Mouse (Mus musculus) embryonic facial prominence, embryonic 14.5 days (tissue): Measurements from ENCODE around the gene Bmp6. TPM values are rescaled to one million over a fixed set of nuclear protein-coding genes. Genes with fewer than 3 reads are reported as not detected.

Experiments used
- ATAC-seq: fragments of 200-750 bp; cut with Nextera tagmentation; 2 replicates; pipeline ENCODE4 v1.8.0; 2017; ENCODE audit warnings: low read depth, moderate number of reproducible peaks, moderate TSS enrichment
- DNase-seq: peaks from one replicate; pipeline ENCODE4 v3.0.0-alpha.2; 2015; ENCODE audit warnings: low spot score
- H3K27ac ChIP-seq: fragments of 300-500 bp; sonication (generic); replicated peaks from 2 replicates; pipeline ENCODE4 v1.5.1; 2014; ENCODE audit warnings: low read depth, mild to moderate bottlenecking, low read length, moderate library complexity
- H3K27me3 ChIP-seq: fragments of 300-500 bp; sonication (generic); replicated peaks from 2 replicates; pipeline ENCODE4 v1.6.1; 2014; ENCODE audit warnings: low read length; ENCODE audit not compliant: control insufficient read depth, insufficient read depth
- H3K36me3 ChIP-seq: fragments of 300-500 bp; sonication (generic); 2 replicates; pipeline ENCODE4 v1.6.1; 2014; ENCODE audit warnings: low read length, mixed read lengths; ENCODE audit not compliant: control insufficient read depth, insufficient read depth
- H3K4me1 ChIP-seq: fragments of 300-500 bp; sonication (generic); 2 replicates; pipeline ENCODE4 v1.6.1; 2014; ENCODE audit warnings: antibody characterized with exemption, low read length; ENCODE audit not compliant: control insufficient read depth, insufficient read depth
- H3K4me2 ChIP-seq: fragments of 300-500 bp; sonication (generic); 2 replicates; pipeline ENCODE4 v1.6.1; 2014; ENCODE audit warnings: low read depth, mild to moderate bottlenecking, low read length, moderate library complexity, mixed read lengths
- H3K4me3 ChIP-seq: fragments of 300-500 bp; sonication (generic); 2 replicates; pipeline ENCODE4 v1.5.1; 2014; ENCODE audit warnings: low read depth, mild to moderate bottlenecking, low read length
- H3K9ac ChIP-seq: fragments of 300-500 bp; sonication (generic); 2 replicates; pipeline ENCODE4 v1.6.1; 2014; ENCODE audit warnings: low read depth, mild to moderate bottlenecking, low read length, moderate library complexity, mixed read lengths
- H3K9me3 ChIP-seq: fragments of 300-500 bp; sonication (generic); 2 replicates; pipeline ENCODE4 v1.6.1; 2016; ENCODE audit warnings: low read length; ENCODE audit not compliant: control insufficient read depth
- WGBS: fragments of 180-500 bp; shearing (Covaris S2); extraction: QIAGEN DNeasy Blood & Tissue Kit; methylation state at CpG from one replicate; pipeline ENCODE4 v1.1.7; 2014; 5-methylcytosine and 5-hydroxymethylcytosine counted together
- polyA plus RNA-seq: library from polyadenylated mRNA; unstranded; fragments of >200 nt; fragmentation: Nextera tagmentation; extraction: Ambion mirVana; gene quantifications from 2 replicates; pipeline ENCODE4 v1.2.1, GENCODE M21; 2014

Gene Bmp6
- polyA plus RNA-seq, 1 experiment from 2014 or later: 3.9 TPM

GRCm38 (mm10) chr13:38362751-38363150, 17.8 kb downstream of the Bmp6 start:
- H3K4me3 ChIP-seq: no peak overlapping the region
- H3K27me3 ChIP-seq: no peaks in the 10 kb centered on the region
- WGBS: 77% methylated on average over 4 of the region's 4 CpGs
- DNase-seq (no peak), ATAC-seq (no peak)
- H3K4me1 ChIP-seq: peaks cover 6% of the 10 kb centered on the region
- no peaks in the 10 kb centered on the region for H3K9me3 ChIP-seq
- H3K36me3 ChIP-seq: no peaks in the 10 kb centered on the region
- H3K9ac ChIP-seq: no peak overlapping the region
- H3K4me2 ChIP-seq: no peak overlapping the region
- H3K27ac ChIP-seq: no peak overlapping the region

- no peaks in the 10 kb centered on the region for H3K36me3 ChIP-seq
- DNase-seq (no peak), ATAC-seq (no peak)
- 84% methylated on average over 7 of the region's 7 CpGs for WGBS
- no peak overlapping the region for H3K9ac ChIP-seq
- H3K9me3 ChIP-seq: no peaks in the 10 kb centered on the region
- no peak overlapping the region for H3K4me2 ChIP-seq
- no peaks in the 10 kb centered on the region for H3K27me3 ChIP-seq
- H3K27ac ChIP-seq: no peak overlapping the region
- H3K4me3 ChIP-seq: no peak overlapping the region
- H3K4me1 ChIP-seq: no peaks in the 10 kb centered on the region
Observed at GRCm38 (mm10) chr13:38363869-38364268, 19.0 kb downstream of the Bmp6 start.

GRCm38 (mm10) chr13:38369624-38370023, 24.7 kb downstream of the Bmp6 start:
- H3K4me1 ChIP-seq: no peaks in the 10 kb centered on the region
- no peaks in the 10 kb centered on the region for H3K27me3 ChIP-seq
- H3K4me3 ChIP-seq: no peak overlapping the region
- H3K9ac ChIP-seq: no peak overlapping the region
- no peak for DNase-seq
- H3K9me3 ChIP-seq: no peaks in the 10 kb centered on the region
- no peak overlapping the region for H3K4me2 ChIP-seq
- no peaks in the 10 kb centered on the region for H3K36me3 ChIP-seq
- H3K27ac ChIP-seq: no peak overlapping the region
- 72% methylated on average over 5 of the region's 5 CpGs for WGBS
- no peak for ATAC-seq

- ATAC-seq (peak; percentile 68), DNase-seq (peak; percentile 55)
- Histone ChIP-seq H3K9me3 (no peaks in the 10 kb centered on the region), H3K4me3 (no peak overlapping the region), H3K27ac (no peak overlapping the region), H3K4me1 (peaks cover 3% of the 10 kb centered on the region; the same call in 1 of the 2 replicates), H3K36me3 (no peaks in the 10 kb centered on the region), H3K27me3 (no peaks in the 10 kb centered on the region), H3K4me2 (no peak overlapping the region), H3K9ac (no peak overlapping the region)
- 41% methylated on average over 6 of the region's 6 CpGs for WGBS
Observed at GRCm38 (mm10) chr13:38376071-38376470, 31.2 kb downstream of the Bmp6 start.

- no peaks in the 10 kb centered on the region for H3K9me3 ChIP-seq
- H3K4me1 ChIP-seq: peaks cover 3% of the 10 kb centered on the region; the same call in 1 of the 2 replicates
- no peak overlapping the region for H3K9ac ChIP-seq
- WGBS: 79% methylated on average over 9 of the region's 9 CpGs
- H3K27ac ChIP-seq: no peak overlapping the region
- H3K36me3 ChIP-seq: no peaks in the 10 kb centered on the region
- DNase-seq (no peak), ATAC-seq (no peak)
- H3K4me3 ChIP-seq: no peak overlapping the region
- H3K4me2 ChIP-seq: no peak overlapping the region
- no peaks in the 10 kb centered on the region for H3K27me3 ChIP-seq
Observed at GRCm38 (mm10) chr13:38377355-38377754, 32.4 kb downstream of the Bmp6 start.

GRCm38 (mm10) chr13:38379806-38380205, 34.9 kb downstream of the Bmp6 start:
- Histone ChIP-seq H3K9me3 (no peaks in the 10 kb centered on the region), H3K36me3 (no peaks in the 10 kb centered on the region), H3K27me3 (no peaks in the 10 kb centered on the region), H3K27ac (no peak overlapping the region), H3K4me3 (no peak overlapping the region), H3K4me1 (peaks cover 3% of the 10 kb centered on the region; the same call in 1 of the 2 replicates), H3K9ac (no peak overlapping the region), H3K4me2 (no peak overlapping the region)
- ATAC-seq: no peak
- 95% methylated on average over 5 of the region's 5 CpGs for WGBS
- no peak for DNase-seq

- ATAC-seq: no peak
- Histone ChIP-seq H3K36me3 (no peaks in the 10 kb centered on the region), H3K4me1 (no peaks in the 10 kb centered on the region), H3K9me3 (no peaks in the 10 kb centered on the region), H3K27me3 (no peaks in the 10 kb centered on the region), H3K9ac (no peak overlapping the region), H3K27ac (no peak overlapping the region), H3K4me3 (no peak overlapping the region), H3K4me2 (no peak overlapping the region)
- 72% methylated on average over 3 of the region's 3 CpGs for WGBS
- DNase-seq: no peak
Observed at GRCm38 (mm10) chr13:38386035-38386559, 41.2 kb downstream of the Bmp6 start.

- H3K4me3 ChIP-seq: no peak overlapping the region
- no peak overlapping the region for H3K4me2 ChIP-seq
- no peak overlapping the region for H3K9ac ChIP-seq
- H3K36me3 ChIP-seq: no peaks in the 10 kb centered on the region
- 93% methylated on average over 4 of the region's 4 CpGs for WGBS
- H3K4me1 ChIP-seq: no peaks in the 10 kb centered on the region
- H3K27ac ChIP-seq: no peak overlapping the region
- DNase-seq (no peak), ATAC-seq (no peak)
- no peaks in the 10 kb centered on the region for H3K27me3 ChIP-seq
- no peaks in the 10 kb centered on the region for H3K9me3 ChIP-seq
Observed at GRCm38 (mm10) chr13:38387453-38388040, 42.6 kb downstream of the Bmp6 start.

- Histone ChIP-seq H3K27me3 (no peaks in the 10 kb centered on the region), H3K9me3 (no peaks in the 10 kb centered on the region), H3K27ac (no peak overlapping the region), H3K4me2 (no peak overlapping the region), H3K4me1 (peaks cover 17% of the 10 kb centered on the region), H3K36me3 (no peaks in the 10 kb centered on the region), H3K9ac (no peak overlapping the region), H3K4me3 (no peak overlapping the region)
- 58% methylated on average over 5 of the region's 5 CpGs for WGBS
- DNase-seq (no peak), ATAC-seq (no peak)
Observed at GRCm38 (mm10) chr13:38393444-38393843, 48.5 kb downstream of the Bmp6 start.
